Mouse (Mus musculus) left cerebral cortex, adult 18-20 months (tissue): ENCODE results near the gene Anapc1. TPM values are rescaled to one million over a fixed set of nuclear protein-coding genes. Genes with fewer than 3 reads are reported as not detected.

Experiments
- DNase-seq, 2 experiments: peaks; one replicate each; pipeline ENCODE4 v3.0.0; 2021 to 2022; ENCODE audit warnings: low spot score in 2 of 2, mixed read lengths in 1 of 2
- long read RNA-seq, 2 experiments: library from polyadenylated mRNA; stranded (forward); transcript quantifications; one replicate each; pipeline ENCODE4 v2.0.0; 2021
- total RNA-seq, 2 experiments: library from RNA; stranded (reverse); gene quantifications; 2 replicates each; pipeline ENCODE4 v1.2.3; 2021

Anapc1 gene
- total RNA-seq: 10 to 100 TPM; 54.6 to 57.0 TPM
- long read RNA-seq, experiment 1, full-length matches to known transcripts: 7 of 19 reads
- long read RNA-seq, experiment 1, partial matches to known transcripts: 10 of 19 reads
- long read RNA-seq, experiment 1, other reads (novel, unspliced or antisense): 2 of 19 reads
- long read RNA-seq, experiment 2, full-length matches to known transcripts: 2 of 8 reads
- long read RNA-seq, experiment 2, partial matches to known transcripts: 4 of 8 reads
- long read RNA-seq, experiment 2, other reads (novel, unspliced or antisense): 2 of 8 reads

GRCm38 (mm10) chr2:128686921-128687557 lies at the start of gene Anapc1:
TSS of gene Anapc1 (minus strand) at chr2:128687391.
- peak; percentile 91 to 92 for DNase-seq

GRCm38 (mm10) chr2:128735089-128735488 lies 47.9 kb upstream of the Anapc1 start:
- no peak for DNase-seq

- no peak for DNase-seq
Measured at GRCm38 (mm10) chr2:128731951-128732350, 44.8 kb upstream of the Anapc1 start.

- no peak for DNase-seq
Measured at GRCm38 (mm10) chr2:128731514-128731913, 44.3 kb upstream of the Anapc1 start.

- no peak for DNase-seq
Measured at GRCm38 (mm10) chr2:128729141-128729540, 42.0 kb upstream of the Anapc1 start.

- no peak for DNase-seq
Measured at GRCm38 (mm10) chr2:128728066-128728465, 40.9 kb upstream of the Anapc1 start.

- DNase-seq: no peak
Measured at GRCm38 (mm10) chr2:128727552-128727951, 40.4 kb upstream of the Anapc1 start.

- DNase-seq: no peak
Measured at GRCm38 (mm10) chr2:128726626-128727025, 39.4 kb upstream of the Anapc1 start.

- no peak for DNase-seq
Measured at GRCm38 (mm10) chr2:128726067-128726466, 38.9 kb upstream of the Anapc1 start.

- DNase-seq: no peak
Measured at GRCm38 (mm10) chr2:128722106-128722710, 35.0 kb upstream of the Anapc1 start.

GRCm38 (mm10) chr2:128719380-128719779 lies 32.2 kb upstream of the Anapc1 start:
- DNase-seq: no peak

- no peak for DNase-seq
Measured at GRCm38 (mm10) chr2:128715979-128716378, 28.8 kb upstream of the Anapc1 start.

GRCm38 (mm10) chr2:128714724-128715241 lies 27.6 kb upstream of the Anapc1 start:
- DNase-seq: no peak

GRCm38 (mm10) chr2:128713548-128714003 lies 26.4 kb upstream of the Anapc1 start:
- no peak for DNase-seq

- DNase-seq: no peak
Measured at GRCm38 (mm10) chr2:128712940-128713339, 25.7 kb upstream of the Anapc1 start.

- DNase-seq: no peak
Measured at GRCm38 (mm10) chr2:128710609-128711008, 23.4 kb upstream of the Anapc1 start.

- DNase-seq: no peak
Measured at GRCm38 (mm10) chr2:128709264-128709663, 22.1 kb upstream of the Anapc1 start.

- DNase-seq: no peak
Measured at GRCm38 (mm10) chr2:128704474-128704873, 17.3 kb upstream of the Anapc1 start.

- no peak for DNase-seq
Measured at GRCm38 (mm10) chr2:128699201-128699885, 12.2 kb upstream of the Anapc1 start.

GRCm38 (mm10) chr2:128698693-128699181 lies 11.5 kb upstream of the Anapc1 start, which contains the start of gene Mertk:
TSS of gene Mertk (plus strand) at chr2:128698956.
- peak; percentile 34 to 58 for DNase-seq

GRCm38 (mm10) chr2:128698140-128698692 lies 11.0 kb upstream of the Anapc1 start:
- DNase-seq: peak; percentile 64 to 69
